Mouse (Mus musculus): Measurements from ENCODE around the gene Pbld1. TPM values are rescaled to one million over a fixed set of nuclear protein-coding genes. Genes with fewer than 3 reads are reported as not detected.

The Pbld1 gene
- polyA plus RNA-seq, 1 experiment from 2014 or later: 0.75 TPM

Other genes starting within 250 kb of the Pbld1 start
- 38.7 and 39.5 TPM in 2 replicates for gene Tet1, start 151.2 kb upstream of the Pbld1 start, polyA plus RNA-seq (2015; fragmentation: Nextera tagmentation; extraction: Ambion mirVana)
- gene Slc25a16, start 139.5 kb upstream of the Pbld1 start, polyA plus RNA-seq (2015; fragmentation: Nextera tagmentation; extraction: Ambion mirVana): 15.0 and 15.6 TPM in 2 replicates
- gene Dna2, start 113.1 kb upstream of the Pbld1 start, polyA plus RNA-seq (2015; fragmentation: Nextera tagmentation; extraction: Ambion mirVana): 4.0 and 5.1 TPM in 2 replicates
- gene Rufy2, start 79.9 kb upstream of the Pbld1 start, polyA plus RNA-seq (2015; fragmentation: Nextera tagmentation; extraction: Ambion mirVana): 53.9 and 68.0 TPM in 2 replicates
- 114 and 121 TPM in 2 replicates for gene Hnrnph3, start 35.9 kb upstream of the Pbld1 start, polyA plus RNA-seq (2015; fragmentation: Nextera tagmentation; extraction: Ambion mirVana)
- 0.68 and 0.94 TPM in 2 replicates for gene Pbld2, start 35.8 kb upstream of the Pbld1 start, polyA plus RNA-seq (2015; fragmentation: Nextera tagmentation; extraction: Ambion mirVana)
- gene Atoh7, start 39.5 kb downstream of the Pbld1 start, polyA plus RNA-seq (2015; fragmentation: Nextera tagmentation; extraction: Ambion mirVana): 3.0 TPM in 2 replicates
- gene Mypn, start 143.8 kb downstream of the Pbld1 start, polyA plus RNA-seq (2015; fragmentation: Nextera tagmentation; extraction: Ambion mirVana): 1.0 and 1.3 TPM in 2 replicates
- 23.8 and 28.3 TPM in 2 replicates for gene Herc4, start 183.6 kb downstream of the Pbld1 start, polyA plus RNA-seq (2015; fragmentation: Nextera tagmentation; extraction: Ambion mirVana)

All from hindbrain, embryonic 16.5 days (tissue).